Mouse (Mus musculus) fibroblast of lung, adult 2 months (primary cell): Measurements from ENCODE around the gene Clip3.

Experiments
- DNase-seq: peaks from one replicate; pipeline ENCODE4 v3.0.0-alpha.2; 2011; ENCODE audit warnings: low read depth

The Clip3 gene

GRCm38 (mm10) chr7:30326427-30326826 is 34.9 kb downstream of the Clip3 start:
- DNase-seq = no peak

- no peak for DNase-seq
Measured at GRCm38 (mm10) chr7:30327140-30327539, 35.6 kb downstream of the Clip3 start.

DNA sequence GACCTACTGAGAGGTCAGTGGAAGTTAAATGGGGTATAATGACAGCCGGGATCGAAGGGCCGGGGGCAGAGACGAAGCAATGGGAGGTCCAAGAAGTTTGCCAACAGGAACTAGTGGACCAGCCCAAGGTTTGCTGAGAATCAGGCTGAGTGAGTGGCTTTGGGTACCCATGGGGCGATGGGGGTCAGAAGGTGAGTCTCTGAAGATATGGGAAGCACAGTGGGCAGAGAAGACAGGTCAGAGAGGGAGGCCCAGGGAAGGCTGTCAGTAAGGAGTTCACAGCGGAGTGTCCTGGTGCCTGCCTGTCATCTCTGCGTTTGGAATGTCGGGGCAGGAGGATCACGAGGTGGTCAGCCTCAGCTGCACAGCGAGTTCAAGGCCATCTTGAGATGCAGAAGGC is 36.9 kb downstream of the Clip3 start:
- DNase-seq = no peak

- DNase-seq = peak; percentile 63
Measured at GRCm38 (mm10) chr7:30331887-30332286, 40.4 kb downstream of the Clip3 start.

DNA sequence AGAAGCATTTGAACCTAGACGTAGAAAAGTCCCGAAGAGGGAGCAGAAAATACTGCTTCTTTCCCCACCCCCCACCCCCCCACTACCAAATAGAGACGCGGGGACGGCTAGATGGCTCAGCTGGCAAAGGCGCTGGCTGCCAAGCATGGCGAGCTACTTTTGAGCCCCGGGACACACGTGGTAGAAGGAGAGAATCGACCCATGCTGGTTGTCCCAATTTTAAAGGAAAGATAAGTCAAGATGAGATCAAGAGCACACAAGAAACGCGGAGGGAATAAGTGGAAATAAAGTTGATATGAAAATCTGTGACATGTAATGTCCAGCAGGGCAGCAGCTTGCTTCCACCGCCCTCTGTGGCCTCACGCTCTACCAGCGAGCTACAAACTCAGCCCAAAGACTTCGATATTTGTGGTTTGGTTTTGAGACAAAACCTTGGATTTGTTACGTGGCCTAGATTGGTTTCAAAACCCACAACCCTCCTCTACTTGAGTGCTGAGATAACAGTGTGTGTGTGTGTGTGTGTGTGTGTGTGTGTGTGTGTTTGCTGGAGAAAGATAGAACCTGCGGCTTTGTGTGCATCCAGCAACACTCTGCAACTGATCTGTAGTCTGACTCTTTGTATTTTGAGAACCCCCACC is 41.2 kb downstream of the Clip3 start:
- DNase-seq = no peak

- no peak for DNase-seq
Measured at GRCm38 (mm10) chr7:30333436-30333835, 41.9 kb downstream of the Clip3 start.

DNA sequence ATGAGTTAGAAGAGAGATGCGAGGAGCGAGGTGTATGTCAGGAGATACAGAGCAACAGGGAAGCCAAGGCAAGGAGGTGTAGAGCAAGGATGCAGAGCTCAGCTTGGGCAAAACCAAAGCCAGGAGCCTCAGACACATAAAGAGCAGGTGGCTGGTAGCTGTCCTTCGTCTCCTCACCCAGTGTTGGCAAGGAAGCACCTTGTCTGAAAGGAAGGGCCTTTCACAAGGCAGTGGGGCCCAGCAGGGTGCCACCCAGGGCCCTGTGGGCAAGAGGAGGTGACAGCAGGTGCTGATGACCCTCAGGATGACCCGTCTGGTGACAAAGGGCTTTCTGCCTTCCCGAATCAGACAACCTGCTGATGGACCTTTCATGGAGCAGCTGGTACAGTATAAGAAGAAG is 43.0 kb downstream of the Clip3 start:
- DNase-seq = no peak

- no peak for DNase-seq
Measured at GRCm38 (mm10) chr7:30335688-30336087, 44.2 kb downstream of the Clip3 start.

DNA sequence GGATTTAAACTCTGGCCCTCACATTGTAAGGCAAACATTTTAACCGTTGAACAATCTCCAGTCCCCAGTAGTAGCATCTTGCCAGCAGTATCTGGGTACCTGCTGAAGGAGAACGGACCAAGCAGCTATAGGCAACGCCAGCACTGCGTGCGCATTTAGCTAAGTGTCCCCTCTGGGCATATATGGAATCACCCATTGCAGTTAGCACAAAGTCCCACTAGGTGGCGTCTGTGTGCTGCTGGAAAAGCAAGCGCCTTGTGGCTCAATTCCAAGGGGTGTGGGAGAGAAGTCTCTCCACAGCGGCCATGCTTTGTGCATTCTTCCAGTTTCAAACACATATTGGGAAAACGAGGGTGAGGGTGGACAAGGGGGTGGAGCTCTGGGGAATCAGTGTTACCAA is 44.9 kb downstream of the Clip3 start:
- DNase-seq = peak; percentile 49

DNA sequence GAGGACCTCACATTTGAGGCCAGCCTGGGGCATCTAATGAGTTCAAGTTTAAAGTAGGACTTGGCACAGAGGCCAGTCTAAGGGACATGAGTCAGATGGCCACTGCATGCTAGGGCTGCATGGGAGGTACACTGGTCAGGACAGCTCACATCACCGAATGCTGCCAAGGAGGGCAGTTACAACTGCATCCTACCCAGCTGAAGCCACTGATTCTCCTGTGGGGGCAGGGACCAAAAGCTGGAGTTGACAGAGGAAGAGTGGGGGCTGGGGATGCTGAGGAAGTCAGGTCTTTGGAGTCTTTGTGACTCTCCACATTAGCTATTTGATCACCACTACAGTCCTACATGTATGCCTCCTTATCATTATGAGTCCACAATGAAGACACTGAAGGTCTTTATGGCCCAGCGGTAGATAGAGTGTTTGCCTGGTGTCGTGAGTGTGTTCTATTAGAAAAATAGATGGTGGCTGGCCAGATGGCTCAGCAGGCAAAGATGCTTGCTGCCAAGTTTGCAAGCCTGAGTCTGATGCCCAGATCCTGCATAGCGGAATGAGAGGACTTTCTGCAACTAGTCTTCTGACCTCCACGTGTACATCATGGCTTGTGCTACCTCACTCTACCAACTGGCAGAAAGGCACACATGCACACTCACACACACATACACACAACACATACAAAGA is 48.0 kb downstream of the Clip3 start:
- no peak for DNase-seq

DNA sequence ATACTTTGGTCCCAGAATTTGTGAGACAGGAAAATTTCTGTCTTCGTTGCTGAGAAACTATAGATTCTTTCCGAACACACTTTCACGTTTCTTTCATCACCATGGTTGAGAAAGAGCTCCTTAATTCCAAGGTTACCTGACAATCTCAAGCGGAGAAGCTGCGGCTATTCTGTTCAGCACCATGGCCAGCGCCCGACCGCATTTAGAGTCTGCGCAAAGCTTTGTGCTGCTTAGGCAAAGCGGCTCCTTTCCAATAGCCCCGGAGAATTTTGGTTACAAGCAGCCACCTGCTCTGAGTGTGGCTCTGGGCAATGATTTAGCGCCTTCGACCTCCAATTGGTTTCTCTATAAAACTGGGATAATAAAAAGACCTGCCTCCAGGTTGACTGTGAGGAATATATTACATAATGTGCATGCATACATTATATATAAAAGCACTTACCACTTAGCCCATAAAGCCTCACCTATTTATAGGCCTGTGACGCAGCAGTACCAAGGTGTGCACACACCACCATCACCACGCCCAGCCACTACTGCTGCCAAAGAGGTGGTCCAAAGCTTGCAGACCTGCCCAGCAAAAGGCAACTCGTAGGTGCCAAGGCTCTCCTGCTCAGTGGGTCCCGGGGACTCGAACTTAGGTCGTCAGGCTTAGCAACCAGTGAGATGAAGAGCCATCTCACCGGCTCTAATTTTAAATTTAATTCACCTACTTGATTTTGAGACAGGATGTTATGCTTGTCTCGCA is 55.3 kb downstream of the Clip3 start:
- no peak for DNase-seq

DNA sequence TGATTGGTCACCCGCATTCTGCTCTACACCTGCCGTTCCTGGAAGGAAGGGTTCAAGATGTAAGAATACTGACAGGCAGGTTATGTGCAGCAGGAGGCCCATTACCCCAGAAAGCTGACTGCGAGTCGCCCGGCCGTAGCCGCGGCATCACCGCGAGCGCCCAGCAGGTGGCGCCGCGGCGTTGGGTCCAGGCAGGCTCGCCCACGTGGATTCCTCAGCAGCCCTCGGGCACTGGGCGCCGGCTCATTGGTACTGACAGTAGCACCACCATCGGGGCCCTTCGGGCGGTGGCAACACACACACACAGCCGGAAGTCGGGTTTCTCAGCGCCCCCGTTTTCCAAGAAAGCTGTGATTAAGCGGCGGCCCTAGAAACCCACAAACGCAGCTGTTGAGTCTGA is 56.3 kb downstream of the Clip3 start:
- DNase-seq = no peak

DNA sequence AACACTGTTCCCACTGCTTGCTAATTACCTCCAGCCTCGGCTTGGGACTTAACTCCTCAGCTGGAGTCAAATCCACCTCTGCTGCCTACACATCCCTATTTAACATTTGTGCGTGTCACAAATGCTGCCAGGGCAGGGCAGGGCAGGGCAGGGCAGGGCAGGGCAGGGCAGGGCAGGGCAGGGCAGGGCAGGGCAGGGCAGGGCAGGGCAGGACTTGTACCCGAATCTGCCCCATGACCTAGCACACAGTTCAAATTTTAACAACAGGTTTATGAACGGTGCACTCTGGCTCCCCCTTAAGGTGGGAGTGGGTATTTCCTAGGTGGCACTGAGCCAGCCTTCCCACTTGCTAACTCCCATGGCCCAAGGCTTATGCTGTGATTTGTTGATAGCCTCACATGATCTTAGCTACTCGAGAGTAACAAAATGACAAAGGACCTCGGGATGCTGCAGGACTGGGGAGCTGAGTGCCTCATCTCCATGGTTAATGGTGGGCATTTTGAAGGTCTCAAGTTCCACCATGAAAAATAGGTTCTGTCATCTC is 61.8 kb downstream of the Clip3 start:
- DNase-seq = peak; percentile 53

DNA sequence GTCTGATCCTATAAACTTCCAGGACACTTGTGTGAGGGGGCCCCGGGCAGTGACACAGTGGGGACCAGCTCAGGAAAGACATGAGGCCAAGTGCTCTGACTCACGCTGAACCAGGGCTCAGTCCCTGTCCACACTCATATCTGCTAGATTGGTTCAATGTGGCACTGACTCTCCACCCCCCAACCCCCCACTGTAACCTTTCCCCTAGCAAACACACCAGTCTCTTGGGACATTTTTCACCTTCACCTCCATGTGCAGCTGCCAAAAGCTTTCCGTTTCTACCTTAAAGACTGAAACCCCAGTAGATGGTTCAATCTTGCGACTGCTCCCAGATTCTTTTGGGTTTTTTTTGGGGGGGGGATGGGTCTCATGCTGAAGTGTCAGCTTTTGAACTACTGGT is 62.5 kb downstream of the Clip3 start:
- DNase-seq = no peak
